Mouse (Mus musculus): Measurements from ENCODE around the gene Atp5d.

The Atp5d gene

DNA sequence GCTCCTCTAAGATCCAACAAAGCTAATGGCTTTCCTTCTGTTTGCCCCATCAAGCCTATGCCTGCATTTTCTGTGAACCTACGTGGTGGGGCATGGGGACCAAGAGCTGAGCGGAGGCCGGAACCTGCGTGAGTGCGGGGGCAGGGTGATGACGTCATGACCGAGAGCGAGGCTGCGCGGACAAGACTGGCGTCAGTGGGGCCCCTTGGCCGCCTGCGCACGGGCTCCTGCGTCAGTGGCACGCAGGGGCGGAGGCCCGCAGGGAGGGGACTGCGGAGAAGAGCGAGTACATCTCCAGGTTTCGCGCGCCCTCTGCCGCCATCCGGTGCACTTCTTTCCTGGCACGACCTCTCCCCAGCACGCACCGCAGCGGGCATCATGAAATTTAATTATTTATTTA is 2.8 kb downstream of the Atp5d start:
- DNase-seq (ENCODE audit: low spot score): peak; percentile 95

DNA sequence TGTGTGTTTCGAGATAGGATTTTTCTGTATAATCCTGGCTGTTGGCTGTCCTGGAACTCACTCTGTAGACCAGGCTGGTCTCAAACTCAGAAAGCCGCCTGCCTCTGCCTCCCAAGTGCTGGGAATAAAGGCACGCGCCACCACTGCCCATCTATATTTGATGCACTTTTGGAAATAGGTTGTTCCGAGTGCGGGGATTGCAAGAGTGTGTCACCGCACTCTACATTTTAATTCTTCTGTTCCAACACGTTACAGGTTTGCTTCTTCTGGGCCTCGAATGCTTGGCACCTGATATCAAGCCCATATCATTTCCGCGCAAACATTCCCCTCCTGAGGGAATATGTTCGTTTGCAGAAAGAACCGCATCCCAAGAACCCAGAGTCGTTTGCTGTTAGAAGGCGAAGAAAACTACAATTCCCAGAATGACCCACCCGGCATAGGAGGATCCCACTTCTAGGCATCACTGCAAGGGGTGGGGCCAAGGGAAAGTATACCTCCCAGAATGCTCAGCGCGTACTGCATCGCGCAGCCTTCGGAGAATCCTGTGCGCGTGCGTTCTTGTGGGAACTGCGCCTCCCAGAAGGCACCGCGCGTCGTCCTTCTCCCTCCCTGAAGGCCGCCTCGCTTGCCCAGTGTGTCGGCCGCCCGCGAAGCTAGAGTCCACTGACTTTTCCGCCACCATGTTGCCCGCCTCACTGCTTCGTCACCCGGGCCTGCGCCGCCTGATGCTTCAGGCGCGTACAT is 3.5 kb downstream of the Atp5d start:
- peak; percentile 96 for DNase-seq (ENCODE audit: low spot score)

DNA sequence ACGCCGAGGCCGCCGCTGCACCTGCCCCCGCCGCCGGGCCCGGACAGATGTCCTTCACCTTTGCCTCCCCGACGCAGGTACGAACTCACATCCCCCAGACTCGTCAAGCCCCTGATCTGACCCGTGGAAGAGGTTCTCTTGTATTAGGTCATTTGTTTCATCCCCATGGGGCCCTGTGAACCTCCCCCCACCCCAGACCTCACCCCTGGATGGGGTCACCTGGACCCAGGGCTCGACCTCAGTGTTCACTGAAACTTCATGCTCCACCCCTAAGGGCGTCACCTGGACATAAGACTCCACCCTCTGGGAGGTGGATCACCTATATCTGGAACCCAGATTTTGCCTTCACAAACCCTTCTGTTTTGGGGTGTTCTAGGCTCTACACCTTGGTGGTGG is 4.1 kb downstream of the Atp5d start:
- DNase-seq (ENCODE audit: low spot score): no peak

DNA sequence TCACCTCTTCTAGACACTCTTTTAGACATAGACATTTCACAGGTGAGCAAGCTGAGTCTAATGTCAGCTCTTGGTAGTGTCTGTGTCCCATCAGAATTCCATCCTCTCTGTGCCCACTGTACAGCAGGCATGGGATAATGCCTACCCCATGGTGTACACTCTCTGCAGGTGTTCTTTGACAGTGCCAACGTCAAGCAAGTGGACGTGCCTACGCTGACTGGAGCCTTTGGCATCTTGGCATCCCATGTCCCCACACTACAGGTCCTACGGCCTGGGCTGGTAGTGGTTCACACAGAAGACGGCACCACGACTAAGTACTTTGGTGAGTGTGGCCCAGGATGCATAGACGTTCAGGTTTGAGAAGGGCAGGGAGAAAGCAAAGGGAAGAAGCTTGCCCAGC is 5.2 kb downstream of the Atp5d start:
- DNase-seq (ENCODE audit: low spot score): no peak

DNA sequence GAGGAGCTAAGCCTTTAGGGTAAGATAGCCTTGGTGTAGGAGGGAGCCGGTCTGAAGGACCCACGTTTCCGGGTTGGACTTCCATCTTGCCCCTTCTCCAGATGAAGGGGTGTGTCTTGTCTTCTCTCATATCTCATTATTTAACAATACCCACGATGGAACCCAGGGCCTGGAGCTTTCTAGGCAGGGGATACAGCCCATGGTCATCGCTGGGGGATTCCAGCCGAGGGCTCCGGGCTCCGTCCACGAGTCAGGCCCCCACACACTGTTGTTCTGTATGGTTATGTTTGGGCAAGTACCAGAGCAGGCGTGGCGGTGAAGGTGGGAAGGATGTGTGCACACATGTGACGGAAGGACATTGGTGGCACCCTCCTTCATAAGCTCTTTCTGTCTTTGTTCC is 5.7 kb downstream of the Atp5d start:
- no peak for DNase-seq (ENCODE audit: low spot score)

DNA sequence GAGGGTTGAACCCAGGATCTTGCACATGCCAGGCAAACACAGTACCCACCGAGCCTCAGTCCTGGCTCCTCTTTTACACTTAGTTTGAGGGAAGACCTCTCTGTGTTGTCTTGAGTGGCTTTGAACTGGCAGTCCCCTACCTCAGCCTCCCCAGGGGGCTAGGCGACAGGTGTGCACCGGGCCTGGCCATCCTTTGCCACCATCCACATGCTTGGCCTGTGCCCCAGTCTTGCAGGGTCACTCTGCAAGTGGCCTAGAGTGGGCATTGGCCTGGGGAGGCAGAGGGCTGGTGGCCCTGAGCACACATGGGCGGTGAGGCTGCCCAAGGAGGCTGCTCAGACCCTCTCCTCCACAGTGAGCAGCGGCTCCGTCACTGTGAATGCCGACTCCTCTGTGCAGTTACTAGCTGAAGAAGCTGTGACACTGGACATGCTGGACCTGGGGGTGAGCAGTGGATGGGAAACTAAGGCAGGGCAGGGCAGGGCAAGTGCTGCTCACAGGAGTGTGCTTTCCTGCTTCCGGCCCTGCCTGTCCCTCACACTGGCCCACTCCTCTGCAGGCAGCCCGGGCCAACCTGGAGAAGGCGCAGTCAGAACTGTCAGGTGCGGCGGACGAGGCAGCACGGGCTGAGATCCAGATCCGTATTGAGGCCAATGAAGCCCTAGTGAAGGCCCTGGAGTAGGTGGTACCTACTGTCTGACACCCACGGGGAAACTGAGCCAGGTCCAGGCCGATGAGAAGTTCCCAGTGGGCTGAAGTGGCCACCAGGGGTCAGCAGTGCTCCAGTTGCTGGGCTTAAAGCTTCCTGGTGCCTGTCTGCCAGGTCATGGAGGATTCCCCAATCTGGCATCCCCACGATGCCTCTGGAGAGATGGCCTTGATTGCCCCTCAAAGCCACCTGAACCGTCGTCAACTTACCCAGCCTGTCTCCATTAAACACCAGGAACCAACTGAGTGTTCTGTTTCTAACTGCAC is 6.7 kb downstream of the Atp5d start:
- DNase-seq (ENCODE audit: low spot score): no peak

DNA sequence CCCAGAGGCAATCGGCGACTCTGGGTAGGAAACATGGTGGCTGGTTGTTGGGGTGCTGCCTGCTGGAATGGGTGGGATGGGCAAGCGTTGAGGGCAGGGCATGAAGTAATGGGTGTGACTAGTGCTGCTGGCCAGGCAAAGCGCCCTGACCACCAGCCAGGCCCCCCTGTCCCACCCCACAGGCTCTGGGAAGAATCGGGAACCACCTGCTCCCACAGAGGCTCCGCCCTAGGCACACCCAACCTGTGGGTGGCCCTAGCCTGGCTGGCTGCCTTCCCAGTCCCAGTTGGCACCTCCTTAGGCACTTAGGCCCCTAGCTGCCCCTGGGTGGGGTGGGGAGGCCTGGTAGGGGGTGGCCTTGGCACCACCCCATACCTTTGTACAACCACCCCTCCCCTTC is 7.5 kb downstream of the Atp5d start:
- DNase-seq (ENCODE audit: low spot score): no peak

DNA sequence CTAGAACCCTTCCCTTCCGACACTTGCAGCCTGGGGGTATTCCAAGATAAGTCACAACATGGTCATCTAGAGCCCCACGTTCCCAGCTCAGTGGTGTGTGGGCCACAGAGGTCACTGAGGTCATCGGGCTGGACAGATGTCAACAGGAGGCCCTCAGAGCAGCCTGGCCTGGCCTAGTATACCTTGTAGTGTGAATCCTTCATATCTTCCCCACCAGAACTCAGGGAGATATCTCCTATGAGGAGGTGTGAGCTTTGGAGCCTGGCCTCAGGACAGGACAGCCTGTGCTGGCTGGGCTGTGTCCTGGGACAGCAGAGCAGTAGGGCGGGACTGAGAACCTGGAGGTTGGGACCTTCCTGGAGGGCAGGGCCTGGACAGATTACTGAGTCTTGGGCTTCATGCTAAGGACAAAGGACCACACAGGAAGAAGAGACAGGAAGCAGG is 8.2 kb downstream of the Atp5d start:
- DNase-seq (ENCODE audit: low spot score): no peak

DNA sequence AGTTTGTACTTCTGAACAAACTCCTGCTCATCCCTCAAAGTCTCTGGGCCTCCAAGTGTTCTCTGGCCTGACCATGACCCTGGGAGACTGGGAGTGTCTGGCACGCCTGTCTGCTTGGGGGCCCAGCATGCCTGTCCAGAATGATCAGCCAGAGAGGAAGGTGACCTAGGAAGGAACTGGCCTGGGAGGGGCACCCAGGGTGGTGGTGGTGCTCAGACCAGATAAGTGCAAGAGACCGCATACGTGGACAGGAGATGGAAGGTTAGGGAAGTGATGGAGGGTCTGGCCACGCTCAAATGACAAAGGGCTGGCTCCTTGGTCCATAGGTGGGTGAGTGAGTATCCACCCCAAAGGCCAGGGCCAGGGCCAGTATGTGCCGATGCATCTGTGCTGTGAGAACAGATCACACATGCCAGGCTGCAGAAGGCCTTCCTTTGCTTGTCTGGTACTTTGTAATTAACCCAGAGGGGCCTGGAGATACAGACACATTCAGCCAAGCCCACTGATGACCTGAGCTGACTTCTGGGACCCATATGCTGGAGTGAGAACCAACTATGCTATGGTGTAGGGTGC is 8.8 kb downstream of the Atp5d start:
- no peak for DNase-seq (ENCODE audit: low spot score)

DNA sequence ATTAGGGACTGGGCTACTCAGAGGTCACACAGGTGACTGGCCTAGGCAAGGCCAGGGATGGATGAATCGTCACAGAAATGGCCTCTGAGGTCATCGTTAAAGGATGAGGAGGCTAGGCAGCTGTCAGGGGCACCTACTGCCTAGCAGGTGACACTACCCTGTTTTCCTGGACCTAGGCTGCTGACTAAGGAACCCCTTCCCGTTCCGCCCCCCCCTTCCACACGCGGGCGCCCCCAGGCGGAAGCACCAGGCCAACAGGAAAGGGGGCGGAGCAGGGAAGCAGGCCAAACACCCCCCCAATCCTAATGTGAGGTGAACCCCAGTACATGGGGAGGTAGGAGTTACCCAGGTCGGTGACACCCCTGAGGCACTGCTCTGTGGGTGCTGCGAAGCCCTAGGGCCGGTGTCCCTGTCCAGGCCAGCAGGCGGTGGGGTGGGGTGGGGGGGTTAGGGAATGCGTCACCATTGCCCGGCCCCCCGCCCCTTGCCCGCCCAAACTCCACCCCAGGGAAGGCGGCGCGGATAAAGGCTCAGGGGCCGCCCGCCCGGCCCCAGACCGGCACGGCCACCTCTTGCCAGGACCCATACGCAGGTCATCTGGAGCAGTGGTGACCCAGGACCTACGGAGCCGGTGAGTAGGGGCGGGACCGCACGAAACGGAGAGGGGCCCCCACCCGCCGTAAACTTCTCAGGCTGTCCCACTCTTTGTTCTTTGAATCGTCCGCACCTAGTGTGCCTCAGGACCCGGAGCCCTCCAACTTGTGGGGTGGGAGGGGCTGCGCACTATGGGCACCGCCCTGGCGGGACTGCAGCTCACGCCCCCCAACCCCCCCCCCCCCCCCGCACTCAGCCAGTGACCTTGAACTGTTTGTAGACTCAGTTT is 9.5 kb downstream of the Atp5d start, which contains the start of gene Midn:
Gene Midn (plus strand): TSS at position 554 of the 883 bp plus-strand sequence.
- peak; percentile 94 for DNase-seq (ENCODE audit: low spot score)

DNA sequence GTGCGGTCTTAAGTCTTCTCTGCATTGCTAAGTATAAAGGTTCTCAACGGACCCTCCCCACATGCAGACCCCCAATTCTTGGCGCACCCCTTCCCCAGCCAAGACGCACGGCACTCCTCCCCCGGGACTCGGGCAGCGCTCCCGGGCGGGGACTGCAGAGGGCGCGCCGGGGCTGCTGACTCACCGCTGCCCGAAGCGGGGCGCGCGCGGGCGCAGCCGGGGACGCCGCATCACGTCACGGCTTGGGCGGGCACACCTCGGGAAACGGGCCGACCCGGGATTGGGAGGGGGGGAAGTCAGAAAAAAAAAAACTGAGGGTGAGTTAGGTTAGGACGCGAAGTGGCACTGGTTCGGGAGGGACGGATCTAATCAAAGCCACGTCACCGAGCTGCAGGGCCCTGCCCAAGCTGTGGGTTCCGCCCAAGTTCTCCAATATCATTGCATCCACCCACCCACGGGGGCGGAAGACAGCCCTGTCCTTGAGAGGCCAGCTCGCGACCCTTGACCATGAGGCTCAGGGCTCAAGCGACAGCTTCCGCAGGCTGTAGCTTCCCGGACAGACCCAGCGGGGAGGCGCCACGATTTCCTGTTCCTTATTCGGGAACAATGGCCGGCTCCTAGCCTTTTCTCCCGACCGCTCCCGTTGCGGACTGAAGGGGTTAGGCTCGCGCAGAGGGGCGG is 10.3 kb downstream of the Atp5d start:
- DNase-seq (ENCODE audit: low spot score): peak; percentile 94

DNA sequence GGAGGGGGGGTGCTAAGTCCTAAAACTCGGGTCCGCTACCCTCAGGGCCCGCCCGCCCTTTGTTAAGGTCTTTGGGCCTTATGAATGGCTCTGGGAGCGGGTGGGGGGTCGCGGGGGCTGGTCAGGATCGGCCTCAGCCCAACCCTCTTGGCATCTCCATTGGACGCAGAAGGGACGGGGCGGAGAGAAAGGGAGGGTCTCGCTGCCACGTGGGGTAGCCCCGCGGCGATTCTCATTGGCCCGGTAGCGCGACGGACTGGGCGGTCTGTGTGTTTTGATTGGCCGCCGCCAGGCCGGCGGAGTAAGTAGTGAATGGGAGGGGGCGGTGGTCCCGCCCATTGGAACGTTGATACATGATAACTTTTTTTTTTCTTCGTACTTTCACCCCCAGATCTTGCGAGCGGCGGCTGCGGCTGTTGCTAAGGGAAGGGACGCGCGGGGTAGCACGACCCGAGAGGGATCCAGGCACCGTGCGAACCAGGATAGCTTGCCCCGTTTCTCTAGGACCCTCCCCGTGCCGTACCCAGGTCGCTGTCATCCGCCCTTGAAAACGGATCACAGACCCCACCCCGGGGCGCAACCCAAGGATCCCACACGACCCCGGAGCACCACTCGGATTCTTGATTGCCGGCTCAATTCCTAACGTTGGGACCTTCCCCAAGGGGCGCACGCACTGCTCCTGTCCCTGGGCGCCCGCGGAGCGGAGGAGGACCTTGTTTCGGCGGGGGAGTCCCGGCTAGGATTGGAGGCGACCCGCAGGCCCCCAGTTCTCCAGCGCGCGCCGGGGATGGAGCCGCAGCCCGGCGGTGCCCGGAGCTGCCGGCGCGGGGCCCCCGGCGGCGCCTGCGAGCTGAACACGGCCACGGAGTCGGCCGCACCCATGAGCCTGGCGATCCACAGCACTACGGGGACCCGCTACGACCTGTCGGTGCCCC is 11.1 kb downstream of the Atp5d start:
- peak; percentile 99 for DNase-seq (ENCODE audit: low spot score)

DNA sequence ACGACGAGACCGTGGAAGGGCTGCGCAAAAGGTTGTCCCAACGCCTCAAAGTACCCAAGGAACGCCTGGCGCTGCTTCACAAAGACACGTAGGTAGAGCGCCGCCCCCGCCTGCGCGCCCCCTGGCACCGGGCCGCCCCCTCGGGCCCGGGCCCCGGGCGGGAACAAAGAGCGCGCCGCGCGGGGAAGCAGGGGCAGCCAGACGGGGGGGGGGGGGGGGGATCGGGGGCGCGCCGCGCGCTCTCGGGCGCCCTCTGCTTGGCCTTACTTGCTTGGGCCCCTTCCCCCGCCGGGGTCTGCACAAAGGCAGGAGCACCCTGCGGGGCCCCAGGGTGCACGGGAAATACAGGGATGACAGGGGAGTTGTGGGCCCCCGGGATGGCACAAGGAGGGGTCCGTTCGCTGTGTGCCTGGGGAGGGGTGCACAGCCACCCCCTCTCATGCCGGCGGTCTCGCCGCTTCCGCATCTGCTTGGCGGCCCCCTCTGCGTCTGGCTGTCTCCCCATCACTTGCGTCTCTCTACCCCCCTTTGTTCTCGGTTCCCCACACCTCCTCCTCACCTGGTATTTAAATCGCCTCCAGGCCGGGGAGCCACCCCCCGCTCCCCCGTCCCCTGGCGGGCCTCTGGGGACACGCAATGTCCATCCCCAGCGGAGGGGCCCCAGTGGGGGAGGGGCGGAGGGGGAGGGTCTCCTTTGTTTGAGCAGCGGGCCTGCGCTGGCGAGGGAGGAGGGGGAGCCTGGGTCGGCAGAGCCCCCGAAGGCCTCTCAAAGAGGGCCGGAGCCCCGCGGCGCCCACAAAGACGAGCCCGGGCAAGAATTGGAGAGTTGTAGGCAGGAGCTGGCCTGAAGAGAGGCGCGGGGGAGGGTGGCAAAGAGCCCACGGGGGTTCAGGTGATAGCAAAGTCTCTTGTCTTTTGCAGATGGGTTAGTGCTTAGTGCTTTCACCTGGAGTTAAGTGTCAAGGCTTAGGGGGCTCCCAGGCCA is 12.1 kb downstream of the Atp5d start:
- DNase-seq (ENCODE audit: low spot score): peak; percentile 82

DNA sequence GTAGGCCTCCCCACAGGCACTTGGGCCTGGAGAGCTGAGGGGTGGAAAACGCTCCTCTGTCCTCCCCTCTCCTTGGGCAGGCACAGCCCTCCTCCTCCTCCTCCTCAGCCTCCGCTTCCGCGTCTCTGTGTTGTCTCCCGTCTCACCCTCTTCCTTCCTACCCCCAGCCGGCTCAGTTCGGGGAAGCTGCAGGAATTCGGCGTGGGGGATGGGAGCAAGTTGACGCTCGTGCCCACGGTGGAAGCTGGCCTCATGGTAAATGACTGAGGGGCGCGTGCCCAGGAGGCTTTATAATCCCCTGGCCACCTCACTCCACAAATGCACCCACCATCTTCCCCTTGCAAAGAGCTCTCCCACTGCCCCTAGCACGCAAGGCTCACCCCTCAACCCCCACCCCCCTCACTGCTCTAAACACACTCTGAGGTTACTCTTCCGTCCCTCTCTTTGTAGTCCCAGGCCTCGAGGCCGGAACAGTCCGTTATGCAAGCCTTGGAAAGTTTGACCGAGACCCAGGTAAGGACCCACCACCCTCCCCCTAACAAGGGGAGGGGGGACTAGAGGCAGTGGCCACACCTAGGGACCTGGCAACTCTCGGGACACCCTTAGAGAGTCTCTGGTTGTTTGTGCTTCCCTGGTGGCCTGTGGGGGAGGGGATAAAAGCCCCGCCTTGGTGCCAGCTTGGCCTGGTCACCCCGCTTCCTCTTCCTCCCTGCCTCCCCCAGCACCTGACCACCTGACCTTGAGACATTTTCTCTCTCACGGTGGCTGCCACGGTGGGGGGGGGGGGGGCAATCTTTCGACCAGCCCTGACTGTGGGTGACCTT is 13.0 kb downstream of the Atp5d start:
- peak; percentile 71 for DNase-seq (ENCODE audit: low spot score)

DNA sequence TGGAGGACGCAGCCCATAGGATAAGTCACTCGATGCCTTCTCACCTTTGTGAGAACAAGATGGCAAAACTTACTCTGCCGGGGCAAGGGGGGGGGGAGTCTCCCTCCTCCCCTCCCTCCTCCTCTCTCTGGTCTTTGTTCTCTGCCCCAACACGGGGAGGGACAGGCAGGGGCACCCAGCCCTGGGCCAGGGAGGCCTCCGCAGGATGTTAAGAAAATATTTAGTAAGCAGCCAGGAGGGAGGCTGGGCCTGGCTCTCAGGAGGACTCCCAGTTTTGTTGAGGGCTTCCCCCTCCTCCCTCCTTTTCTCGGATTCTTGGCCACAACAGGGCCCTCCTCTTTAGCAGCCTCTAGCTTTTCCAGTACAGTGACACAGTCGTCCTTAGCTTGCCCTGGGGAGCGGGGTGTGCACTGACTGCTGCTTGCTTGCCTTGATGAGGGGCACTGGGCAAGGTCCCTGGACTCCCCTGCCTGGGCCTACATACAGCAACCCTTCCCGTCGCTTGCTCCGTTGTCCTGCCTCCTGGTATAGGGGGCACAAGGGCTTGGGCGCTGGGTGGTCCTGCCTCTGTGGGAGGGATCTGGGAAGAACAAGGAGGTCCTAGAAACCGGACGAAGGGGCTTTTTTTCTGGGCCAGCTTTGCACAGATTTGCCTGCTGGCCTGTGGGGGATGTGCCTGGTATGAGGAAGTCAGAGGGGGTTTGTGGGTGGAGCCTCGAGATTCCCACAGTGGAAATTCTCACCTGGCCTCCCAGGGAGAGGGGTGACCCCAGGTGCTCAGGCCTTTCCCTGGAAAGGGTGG is 13.8 kb downstream of the Atp5d start:
- no peak for DNase-seq (ENCODE audit: low spot score)

DNA sequence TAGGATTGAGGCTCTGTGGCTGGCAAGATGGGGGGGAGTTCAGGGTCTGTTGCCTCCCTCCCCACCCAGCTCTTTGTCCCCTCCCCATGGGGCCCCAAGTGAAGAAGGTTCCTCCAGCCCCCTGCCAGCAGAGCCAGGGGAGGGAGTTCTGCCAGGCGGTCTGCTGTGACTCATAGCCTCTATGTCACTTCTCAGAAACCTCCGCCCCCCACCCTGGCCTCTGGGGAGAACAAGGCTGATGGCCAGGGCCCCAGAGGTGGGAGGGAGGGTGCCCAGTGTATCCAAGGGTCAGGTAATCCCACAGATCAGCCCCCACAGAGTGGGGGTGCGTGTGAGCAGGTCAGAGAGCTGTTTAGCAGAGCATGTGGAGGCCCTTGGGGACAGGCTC is 14.4 kb downstream of the Atp5d start:
- peak; percentile 72 for DNase-seq (ENCODE audit: low spot score)

DNA sequence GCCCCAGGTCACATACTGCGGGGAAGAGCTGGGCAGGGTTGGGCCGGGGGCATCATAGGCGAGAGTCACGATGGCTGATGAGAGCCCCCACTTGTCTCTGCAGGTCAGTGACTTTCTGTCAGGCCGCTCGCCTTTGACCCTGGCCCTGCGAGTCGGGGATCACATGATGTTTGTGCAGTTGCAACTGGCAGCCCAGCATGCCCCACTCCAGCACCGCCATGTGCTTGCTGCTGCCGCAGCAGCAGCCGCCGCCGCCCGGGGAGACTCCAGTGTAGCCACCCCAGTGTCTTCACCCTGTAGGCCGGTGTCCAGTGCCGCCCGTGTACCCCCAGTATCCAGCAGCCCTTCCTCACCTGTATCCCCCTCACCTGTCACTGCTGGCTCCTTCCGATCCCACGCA is 15.3 kb downstream of the Atp5d start:
- DNase-seq (ENCODE audit: low spot score): no peak

Data from yolk sac, embryonic 10.5 days (tissue).